Mouse (Mus musculus): ENCODE data around the gene Cbfa2t2.

Gene Cbfa2t2

GRCm38 (mm10) chr2:154538710-154539109 is 102.4 kb downstream of the Cbfa2t2 start:
- no peak for DNase-seq (ENCODE audit: low spot score)

- DNase-seq (ENCODE audit: low spot score), result no peak
Measured at GRCm38 (mm10) chr2:154539720-154540119, 103.4 kb downstream of the Cbfa2t2 start.

GRCm38 (mm10) chr2:154541630-154542029 is 105.3 kb downstream of the Cbfa2t2 start:
- DNase-seq (ENCODE audit: low spot score), result no peak

GRCm38 (mm10) chr2:154543567-154544347 is 107.5 kb downstream of the Cbfa2t2 start:
- no peak for DNase-seq (ENCODE audit: low spot score)

- no peak for DNase-seq (ENCODE audit: low spot score)
Measured at GRCm38 (mm10) chr2:154546711-154547110, 110.4 kb downstream of the Cbfa2t2 start, which contains the start of gene 1700003F12Rik. Gene 1700003F12Rik (plus strand): TSS chr2:154547085.

- no peak for DNase-seq (ENCODE audit: low spot score)
Measured at GRCm38 (mm10) chr2:154548688-154549087, 112.4 kb downstream of the Cbfa2t2 start.

- no peak for DNase-seq (ENCODE audit: low spot score)
Measured at GRCm38 (mm10) chr2:154549127-154549885, 113.0 kb downstream of the Cbfa2t2 start.

GRCm38 (mm10) chr2:154549886-154550189 is 113.6 kb downstream of the Cbfa2t2 start:
- DNase-seq (ENCODE audit: low spot score), result no peak

- DNase-seq (ENCODE audit: low spot score), result no peak
Measured at GRCm38 (mm10) chr2:154550937-154551336, 114.7 kb downstream of the Cbfa2t2 start.

- no peak for DNase-seq (ENCODE audit: low spot score)
Measured at GRCm38 (mm10) chr2:154551476-154551875, 115.2 kb downstream of the Cbfa2t2 start, which contains the start of gene Actl10. Gene Actl10 (plus strand): TSS chr2:154551776.

GRCm38 (mm10) chr2:154551927-154552326 is 115.6 kb downstream of the Cbfa2t2 start:
- no peak for DNase-seq (ENCODE audit: low spot score)

- no peak for DNase-seq (ENCODE audit: low spot score)
Measured at GRCm38 (mm10) chr2:154552424-154552907, 116.2 kb downstream of the Cbfa2t2 start.

- no peak for DNase-seq (ENCODE audit: low spot score)
Measured at GRCm38 (mm10) chr2:154555235-154555634, 119.0 kb downstream of the Cbfa2t2 start.

GRCm38 (mm10) chr2:154557184-154557832 is 121.0 kb downstream of the Cbfa2t2 start:
- no peak for DNase-seq (ENCODE audit: low spot score)

GRCm38 (mm10) chr2:154558264-154559039 is 122.2 kb downstream of the Cbfa2t2 start, which contains the start of gene Necab3:
Gene Necab3 (minus strand): TSS chr2:154558890.
- DNase-seq (ENCODE audit: low spot score), result no peak

GRCm38 (mm10) chr2:154563612-154564170 is 127.4 kb downstream of the Cbfa2t2 start:
- DNase-seq (ENCODE audit: low spot score), result no peak

GRCm38 (mm10) chr2:154565562-154565961 is 129.3 kb downstream of the Cbfa2t2 start:
- no peak for DNase-seq (ENCODE audit: low spot score)

GRCm38 (mm10) chr2:154566641-154567040 is 130.4 kb downstream of the Cbfa2t2 start:
- DNase-seq (ENCODE audit: low spot score), result no peak

GRCm38 (mm10) chr2:154567766-154568165 is 131.5 kb downstream of the Cbfa2t2 start:
- no peak for DNase-seq (ENCODE audit: low spot score)

- DNase-seq (ENCODE audit: low spot score), result no peak
Measured at GRCm38 (mm10) chr2:154568329-154569070, 132.2 kb downstream of the Cbfa2t2 start.
